Mouse (Mus musculus) cerebellum, adult 2 months (tissue): ENCODE data around the gene Abhd15.

Experiments used
- CTCF ChIP-seq: fragments of 200-500 bp; IDR thresholded peaks from 2 replicates; pipeline ENCODE4 v1.5.1; 2011; ENCODE audit warnings: low read depth, mild to moderate bottlenecking, control low read depth, low read length, moderate library complexity, borderline replicate concordance; ENCODE audit not compliant: insufficient read depth
- POLR2A ChIP-seq: fragments of 200-500 bp; IDR thresholded peaks from 2 replicates; pipeline ENCODE4 v1.6.1; 2011; ENCODE audit warnings: low read length, control low read depth, borderline replicate concordance; ENCODE audit not compliant: insufficient read depth

- TF ChIP-seq POLR2A: no peak
- TF ChIP-seq CTCF: no peak
These were observed 19.4 kb upstream of the Abhd15 start for GRCm38 (mm10) chr11:77495507-77495906.
